Mouse (Mus musculus) CD4-positive naive resting alpha-beta T cell, adult 57 days (primary cell): Measurements from ENCODE around the gene Gprin3. TPM values are rescaled to one million over a fixed set of nuclear protein-coding genes. Genes with fewer than 3 reads are reported as not detected.

ENCODE experiments used
- total RNA-seq: library from RNA; stranded (reverse); gene quantifications from one replicate; pipeline ENCODE4 v1.2.4, GENCODE M21; 2023

Gprin3 gene
- 15.9 TPM for total RNA-seq

GRCm38 (mm10) chr6:59425824-59426533 is at the start of gene Gprin3:
Gprin3 (minus strand) TSS chr6:59426294.

Other genes starting within 250 kb of the Gprin3 start
- gene Tigd2, start 217.4 kb downstream of the Gprin3 start, total RNA-seq = 40.4 TPM